Mouse (Mus musculus): ENCODE results near the gene Gm853. TPM values are rescaled to one million over a fixed set of nuclear protein-coding genes. Genes with fewer than 3 reads are reported as not detected.

The Gm853 gene
- polyA plus RNA-seq (2012; ENCODE audit: insufficient read depth, low replicate concordance), result 0.11 TPM in 1 of 2 replicates, not detected in the other

GRCm38 (mm10) chr4:130222179-130222578, at the start of gene Gm853:
Gm853 (minus strand) TSS chr4:130222401.
- H3K27me3 ChIP-seq (replicated peaks), result peaks cover 60% of the 10 kb centered on the region
- H3K36me3 ChIP-seq (replicated peaks; ENCODE audit: low read length), result no peaks in the 10 kb centered on the region
- TF ChIP-seq GATA1 (IDR thresholded peaks at IDR 0.05; ENCODE audit: borderline replicate concordance, low read length), result no peak
- no peak for TF ChIP-seq FLI1 (IDR thresholded peaks at IDR 0.05; ENCODE audit: low read length)
- no peaks in the 10 kb centered on the region for H3K9me3 ChIP-seq
- peaks cover 3% of the 10 kb centered on the region; the same call in 1 of the 2 replicates for H3K4me1 ChIP-seq
- H3K4me3 ChIP-seq (replicated peaks), result no peak within 1 kb of the TSS

GRCm38 (mm10) chr4:130270611-130271347, 48.6 kb upstream of the Gm853 start:
- H3K9me3 ChIP-seq, result peaks cover 3% of the 10 kb centered on the region; the same call in 1 of the 2 replicates
- H3K36me3 ChIP-seq (replicated peaks; ENCODE audit: low read length), result no peaks in the 10 kb centered on the region
- H3K27me3 ChIP-seq (replicated peaks), result peaks cover 86% of the 10 kb centered on the region
- peak overlapping the region; percentile 48 for H3K4me3 ChIP-seq (replicated peaks)
- peaks cover 46% of the 10 kb centered on the region for H3K4me1 ChIP-seq
- TF ChIP-seq FLI1 (IDR thresholded peaks at IDR 0.05; ENCODE audit: low read length) (no peak), GATA1 (IDR thresholded peaks at IDR 0.05; ENCODE audit: borderline replicate concordance, low read length) (no peak)

GRCm38 (mm10) chr4:130270089-130270488, 47.9 kb upstream of the Gm853 start:
- peaks cover 45% of the 10 kb centered on the region for H3K4me1 ChIP-seq
- peaks cover 3% of the 10 kb centered on the region; the same call in 1 of the 2 replicates for H3K9me3 ChIP-seq
- H3K27me3 ChIP-seq (replicated peaks), result peaks cover 86% of the 10 kb centered on the region
- H3K36me3 ChIP-seq (replicated peaks; ENCODE audit: low read length), result no peaks in the 10 kb centered on the region
- no peak overlapping the region for H3K4me3 ChIP-seq (replicated peaks)
- TF ChIP-seq FLI1 (IDR thresholded peaks at IDR 0.05; ENCODE audit: low read length) (no peak), GATA1 (IDR thresholded peaks at IDR 0.05; ENCODE audit: borderline replicate concordance, low read length) (no peak)

GRCm38 (mm10) chr4:130268736-130269135, 46.5 kb upstream of the Gm853 start:
- Histone ChIP-seq H3K4me1 (peaks cover 43% of the 10 kb centered on the region), H3K36me3 (replicated peaks; ENCODE audit: low read length) (no peaks in the 10 kb centered on the region), H3K27me3 (replicated peaks) (peaks cover 85% of the 10 kb centered on the region), H3K9me3 (peaks cover 3% of the 10 kb centered on the region; the same call in 1 of the 2 replicates), H3K4me3 (replicated peaks) (no peak overlapping the region)
- TF ChIP-seq GATA1 (IDR thresholded peaks at IDR 0.05; ENCODE audit: borderline replicate concordance, low read length) (no peak), FLI1 (IDR thresholded peaks at IDR 0.05; ENCODE audit: low read length) (no peak)

DNA sequence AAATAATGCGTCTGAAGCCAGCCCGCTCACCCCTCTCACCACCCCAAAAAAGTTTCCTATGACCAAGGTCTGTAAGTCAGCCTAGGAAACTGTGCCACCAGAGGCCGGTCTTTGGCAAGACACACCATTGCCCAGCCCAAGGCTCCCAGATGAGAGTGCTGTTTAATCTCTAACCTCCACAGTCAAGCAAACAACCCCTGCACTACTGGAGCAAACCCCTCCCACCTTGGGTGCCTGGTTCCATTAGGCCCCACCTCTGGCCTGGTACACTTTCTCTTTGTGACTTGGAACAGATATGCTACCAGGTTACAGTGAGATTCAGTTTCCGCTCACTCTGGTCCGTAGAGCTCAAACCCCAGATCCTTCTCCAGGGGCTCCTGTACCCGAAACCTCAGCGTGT, 44.9 kb upstream of the Gm853 start:
- Histone ChIP-seq H3K36me3 (replicated peaks; ENCODE audit: low read length) (no peaks in the 10 kb centered on the region), H3K9me3 (peaks cover 11% of the 10 kb centered on the region), H3K27me3 (replicated peaks) (peaks cover 85% of the 10 kb centered on the region), H3K4me1 (peaks cover 41% of the 10 kb centered on the region), H3K4me3 (replicated peaks) (no peak overlapping the region)
- TF ChIP-seq GATA1 (IDR thresholded peaks at IDR 0.05; ENCODE audit: borderline replicate concordance, low read length) (no peak), FLI1 (IDR thresholded peaks at IDR 0.05; ENCODE audit: low read length) (no peak)

DNA sequence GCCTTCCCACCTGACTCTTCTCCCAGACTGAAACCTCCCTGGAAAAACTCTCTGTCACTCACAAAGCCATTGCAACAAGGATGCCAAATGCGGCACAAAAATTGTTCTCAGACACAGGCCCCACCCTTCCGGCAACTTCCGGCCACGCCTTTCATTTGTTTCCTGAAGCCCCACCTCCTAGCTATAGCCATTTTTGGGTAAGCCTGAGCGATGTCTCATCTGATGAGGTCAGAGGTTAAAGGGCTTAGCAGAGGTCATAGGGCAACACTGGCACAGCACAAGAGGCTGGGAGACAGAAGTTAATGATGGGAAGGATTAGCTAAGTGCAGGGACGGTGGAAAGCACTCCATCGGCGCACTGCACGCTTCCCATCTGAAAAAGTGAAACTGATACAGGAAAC, 44.4 kb upstream of the Gm853 start:
- no peak for TF ChIP-seq FLI1 (IDR thresholded peaks at IDR 0.05; ENCODE audit: low read length)
- no peak for TF ChIP-seq GATA1 (IDR thresholded peaks at IDR 0.05; ENCODE audit: borderline replicate concordance, low read length)
- H3K36me3 ChIP-seq (replicated peaks; ENCODE audit: low read length), result no peaks in the 10 kb centered on the region
- H3K9me3 ChIP-seq, result peaks cover 12% of the 10 kb centered on the region
- peak overlapping the region; percentile 8 for H3K4me3 ChIP-seq (replicated peaks)
- peaks cover 84% of the 10 kb centered on the region for H3K27me3 ChIP-seq (replicated peaks)
- peaks cover 41% of the 10 kb centered on the region for H3K4me1 ChIP-seq

GRCm38 (mm10) chr4:130264698-130265349, 42.6 kb upstream of the Gm853 start:
- peaks cover 12% of the 10 kb centered on the region for H3K9me3 ChIP-seq
- no peaks in the 10 kb centered on the region for H3K36me3 ChIP-seq (replicated peaks; ENCODE audit: low read length)
- peaks cover 78% of the 10 kb centered on the region for H3K27me3 ChIP-seq (replicated peaks)
- TF ChIP-seq GATA1 (IDR thresholded peaks at IDR 0.05; ENCODE audit: borderline replicate concordance, low read length) (no peak), FLI1 (IDR thresholded peaks at IDR 0.05; ENCODE audit: low read length) (no peak)
- H3K4me3 ChIP-seq (replicated peaks), result no peak overlapping the region
- peaks cover 27% of the 10 kb centered on the region for H3K4me1 ChIP-seq

GRCm38 (mm10) chr4:130264131-130264530, 41.9 kb upstream of the Gm853 start:
- no peaks in the 10 kb centered on the region for H3K36me3 ChIP-seq (replicated peaks; ENCODE audit: low read length)
- H3K27me3 ChIP-seq (replicated peaks), result peaks cover 78% of the 10 kb centered on the region
- peaks cover 9% of the 10 kb centered on the region for H3K9me3 ChIP-seq
- H3K4me3 ChIP-seq (replicated peaks), result no peak overlapping the region
- peaks cover 22% of the 10 kb centered on the region for H3K4me1 ChIP-seq
- TF ChIP-seq FLI1 (IDR thresholded peaks at IDR 0.05; ENCODE audit: low read length), result no peak
- TF ChIP-seq GATA1 (IDR thresholded peaks at IDR 0.05; ENCODE audit: borderline replicate concordance, low read length), result no peak

GRCm38 (mm10) chr4:130260406-130260805, 38.2 kb upstream of the Gm853 start:
- no peak for TF ChIP-seq FLI1 (IDR thresholded peaks at IDR 0.05; ENCODE audit: low read length)
- no peak for TF ChIP-seq GATA1 (IDR thresholded peaks at IDR 0.05; ENCODE audit: borderline replicate concordance, low read length)
- Histone ChIP-seq H3K9me3 (peaks cover 9% of the 10 kb centered on the region), H3K4me3 (replicated peaks) (no peak overlapping the region), H3K27me3 (replicated peaks) (peaks cover 64% of the 10 kb centered on the region), H3K4me1 (peaks cover 7% of the 10 kb centered on the region), H3K36me3 (replicated peaks; ENCODE audit: low read length) (no peaks in the 10 kb centered on the region)
